Mouse (Mus musculus) hindbrain, embryonic 11.5 days (tissue): ENCODE results near the gene Tmem59l. TPM values are rescaled to one million over a fixed set of nuclear protein-coding genes. Genes with fewer than 3 reads are reported as not detected.

Source experiments
- ATAC-seq: fragments of 200-750 bp; cut with Nextera tagmentation; 2 replicates; pipeline ENCODE4 v1.8.0; 2017; ENCODE audit warnings: mild to moderate bottlenecking, moderate TSS enrichment, moderate library complexity; ENCODE audit not compliant: low FRiP score
- DNase-seq: peaks from one replicate; pipeline ENCODE4 v3.0.0-alpha.2; 2015; ENCODE audit warnings: low spot score
- H3K27ac ChIP-seq: fragments of 300-500 bp; sonication (generic); 2 replicates; pipeline ENCODE4 v1.5.1; 2014; ENCODE audit warnings: mild to moderate bottlenecking, low read depth, low read length
- H3K27me3 ChIP-seq: fragments of 300-500 bp; sonication (generic); 2 replicates; pipeline ENCODE4 v1.6.1; 2014; ENCODE audit warnings: mild to moderate bottlenecking, low read length, moderate library complexity, mixed read lengths; ENCODE audit not compliant: control insufficient read depth, insufficient read depth
- H3K36me3 ChIP-seq: fragments of 300-500 bp; sonication (generic); 2 replicates; pipeline ENCODE4 v1.6.1; 2014; ENCODE audit warnings: mild to moderate bottlenecking, low read length, moderate library complexity, mixed read lengths; ENCODE audit not compliant: control insufficient read depth, insufficient read depth
- H3K4me1 ChIP-seq: fragments of 300-500 bp; sonication (generic); replicated peaks from 2 replicates; pipeline ENCODE4 v1.6.1; 2014; ENCODE audit warnings: low read length, mixed read lengths; ENCODE audit not compliant: control insufficient read depth, insufficient read depth
- H3K4me2 ChIP-seq: fragments of 300-500 bp; sonication (generic); replicated peaks from 2 replicates; pipeline ENCODE4 v1.6.1; 2014; ENCODE audit warnings: mild to moderate bottlenecking, low read depth, low read length
- H3K4me3 ChIP-seq: fragments of 300-500 bp; sonication (generic); 2 replicates; pipeline ENCODE4 v1.5.1; 2014; ENCODE audit warnings: low read depth, low read length
- H3K9ac ChIP-seq: fragments of 300-500 bp; sonication (generic); 2 replicates; pipeline ENCODE4 v1.6.1; 2014; ENCODE audit warnings: low read depth, low read length
- H3K9me3 ChIP-seq: fragments of 300-500 bp; sonication (generic); 2 replicates; pipeline ENCODE4 v1.6.1; 2016; ENCODE audit warnings: low read length; ENCODE audit not compliant: control insufficient read depth
- WGBS: fragments of 180-500 bp; shearing (Covaris S2); extraction: QIAGEN DNeasy Blood & Tissue Kit; methylation state at CpG from one replicate; pipeline ENCODE4 v1.1.7; 2014; 5-methylcytosine and 5-hydroxymethylcytosine counted together
- polyA plus RNA-seq: library from polyadenylated mRNA; unstranded; fragments of >200 nt; fragmentation: Nextera tagmentation; extraction: Ambion mirVana; gene quantifications from 2 replicates; pipeline ENCODE4 v1.2.1, GENCODE M21; 2014

The Tmem59l gene
- polyA plus RNA-seq, 1 experiment from 2014 or later = 15.6 TPM

DNA sequence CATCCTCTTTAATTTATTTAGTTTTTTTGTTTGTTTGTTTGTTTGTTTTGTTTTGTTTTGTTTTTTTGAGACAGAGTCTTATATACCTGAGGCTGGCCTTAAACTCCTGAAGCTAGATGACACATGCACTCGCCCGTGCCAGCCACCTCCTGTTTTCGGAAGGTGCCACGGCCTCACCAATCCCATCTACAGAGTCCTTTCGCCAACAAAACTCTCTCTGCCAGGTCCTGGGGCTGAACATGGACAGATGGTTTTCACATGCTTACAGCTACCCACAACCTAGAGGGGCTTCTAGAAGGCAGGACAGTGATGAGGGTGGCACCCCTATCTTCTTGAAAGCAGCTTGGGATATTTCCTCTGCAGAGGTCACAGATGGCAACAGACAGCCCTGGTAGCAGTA is 52.0 kb downstream of the Tmem59l start:
- no peaks in the 10 kb centered on the region for H3K36me3 ChIP-seq
- DNase-seq = no peak
- H3K4me1 ChIP-seq = peaks cover 2% of the 10 kb centered on the region; the same call in 1 of the 2 replicates
- H3K9ac ChIP-seq = no peak overlapping the region
- WGBS = 91% methylated on average over 5 of the region's 5 CpGs
- no peak overlapping the region for H3K4me2 ChIP-seq
- no peaks in the 10 kb centered on the region for H3K9me3 ChIP-seq
- ATAC-seq = no peak
- no peak overlapping the region for H3K27ac ChIP-seq
- no peaks in the 10 kb centered on the region for H3K27me3 ChIP-seq
- H3K4me3 ChIP-seq = no peak overlapping the region

Other genes with a start within 250 kb of the Tmem59l start
- 50.4 and 51.6 TPM in 2 replicates for gene Homer3, start 204.5 kb downstream of the Tmem59l start, polyA plus RNA-seq
- gene Ddx49, start 184.9 kb downstream of the Tmem59l start, polyA plus RNA-seq = 43.3 and 50.1 TPM in 2 replicates
- 268 and 278 TPM in 2 replicates for gene Cope, start 184.8 kb downstream of the Tmem59l start, polyA plus RNA-seq
- gene Cers1, start 171.6 kb downstream of the Tmem59l start, polyA plus RNA-seq = 5.7 and 6.2 TPM in 2 replicates
- 1.3 TPM in 2 replicates for gene Gdf1, start 157.5 kb downstream of the Tmem59l start, polyA plus RNA-seq
- 21.4 TPM in 2 replicates for gene Upf1, start 134.1 kb downstream of the Tmem59l start, polyA plus RNA-seq
- 0.08 and 0.11 TPM in 2 replicates for gene Comp, start 113.8 kb downstream of the Tmem59l start, polyA plus RNA-seq
- 13.6 and 14.2 TPM in 2 replicates for gene Crtc1, start 47.8 kb downstream of the Tmem59l start, polyA plus RNA-seq
- gene Klhl26, start 10.4 kb downstream of the Tmem59l start, polyA plus RNA-seq = 11.1 and 12.8 TPM in 2 replicates
- gene Crlf1, start 5.8 kb upstream of the Tmem59l start, polyA plus RNA-seq = 2.4 and 6.6 TPM in 2 replicates
- 129 and 136 TPM in 2 replicates for gene Rex1bd, start 19.4 kb upstream of the Tmem59l start, polyA plus RNA-seq
- 814 and 839 TPM in 2 replicates for gene Uba52, start 23.4 kb upstream of the Tmem59l start, polyA plus RNA-seq
- gene Fkbp8, start 40.4 kb upstream of the Tmem59l start, polyA plus RNA-seq = 226 and 243 TPM in 2 replicates
- gene Kxd1, start 40.6 kb upstream of the Tmem59l start, polyA plus RNA-seq = 48.3 and 52.6 TPM in 2 replicates
- gene Ell, start 52.1 kb upstream of the Tmem59l start, polyA plus RNA-seq = 15.4 and 16.5 TPM in 2 replicates
- 57.9 and 65.1 TPM in 2 replicates for gene Isyna1, start 107.0 kb upstream of the Tmem59l start, polyA plus RNA-seq
- 126 and 129 TPM in 2 replicates for gene Ssbp4, start 121.5 kb upstream of the Tmem59l start, polyA plus RNA-seq
- gene Lrrc25, start 128.8 kb upstream of the Tmem59l start, polyA plus RNA-seq = 0.85 and 0.97 TPM in 2 replicates
- gene Gdf15, start 145.1 kb upstream of the Tmem59l start, polyA plus RNA-seq = not detected in 2 replicates
- gene Pgpep1, start 173.0 kb upstream of the Tmem59l start, polyA plus RNA-seq = 170 TPM in 2 replicates
- 282 and 299 TPM in 2 replicates for gene Lsm4, start 185.9 kb upstream of the Tmem59l start, polyA plus RNA-seq
- 126 and 137 TPM in 2 replicates for gene Jund, start 211.6 kb upstream of the Tmem59l start, polyA plus RNA-seq
- 0.03 and 0.14 TPM in 2 replicates for gene Iqcn, start 216.1 kb upstream of the Tmem59l start, polyA plus RNA-seq
- not detected in 2 replicates for gene Gm3336, start 231.2 kb upstream of the Tmem59l start, polyA plus RNA-seq
- 0.09 TPM in 1 of 2 replicates, not detected in the other for gene Pde4c, start 236.4 kb upstream of the Tmem59l start, polyA plus RNA-seq